Mouse (Mus musculus): ENCODE data around the gene Pla2g1b. TPM values are rescaled to one million over a fixed set of nuclear protein-coding genes. Genes with fewer than 3 reads are reported as not detected.

The Pla2g1b gene
- polyA plus RNA-seq, 1 experiment from 2014 or later: not detected

DNA sequence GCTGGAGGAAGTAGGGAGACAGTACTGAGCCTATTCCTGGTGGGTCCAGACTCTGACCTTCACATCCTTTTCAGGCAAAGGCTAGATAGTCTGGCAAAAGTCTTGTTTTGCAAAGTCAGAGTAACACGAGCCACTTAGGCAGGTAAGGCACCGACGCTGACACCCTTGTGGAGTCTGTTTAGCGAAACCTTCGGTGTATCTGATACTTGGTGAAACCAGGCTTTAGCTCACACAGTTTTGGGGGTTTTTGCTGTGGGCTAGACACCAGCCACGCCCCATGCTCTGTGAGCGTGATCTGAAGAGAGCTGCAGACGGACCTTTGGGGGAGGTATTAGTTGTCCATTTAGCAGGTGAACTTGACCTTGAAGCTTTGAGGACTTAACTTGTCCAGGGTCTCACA lies 32.9 kb upstream of the Pla2g1b start:
- 80% methylated on average over 8 of the region's 8 CpGs for WGBS
- H3K9me3 ChIP-seq (ENCODE audit: control insufficient read depth, low read length): no peaks in the 10 kb centered on the region
- H3K27me3 ChIP-seq (ENCODE audit: control insufficient read depth, insufficient read depth, low read length): no peaks in the 10 kb centered on the region
- no peak for DNase-seq (ENCODE audit: low spot score)
- H3K9ac ChIP-seq (ENCODE audit: low read length): peak overlapping the region; percentile 100; the same call in 1 of the 2 replicates
- ATAC-seq (ENCODE audit: insufficient read depth, low FRiP score, low TSS enrichment): no peak
- H3K4me1 ChIP-seq (ENCODE audit: control insufficient read depth, insufficient read depth, low read length): peaks cover 63% of the 10 kb centered on the region
- peak overlapping the region; percentile 97 for H3K4me2 ChIP-seq (ENCODE audit: low read depth)
- peak overlapping the region; percentile 100 for H3K27ac ChIP-seq (ENCODE audit: low read depth, low read length)
- peak overlapping the region; percentile 100 for H3K4me3 ChIP-seq (ENCODE audit: low read depth, low read length)
- no peaks in the 10 kb centered on the region; the same call in none of the 2 replicates for H3K36me3 ChIP-seq (ENCODE audit: control insufficient read depth, insufficient read depth, low read length)

DNA sequence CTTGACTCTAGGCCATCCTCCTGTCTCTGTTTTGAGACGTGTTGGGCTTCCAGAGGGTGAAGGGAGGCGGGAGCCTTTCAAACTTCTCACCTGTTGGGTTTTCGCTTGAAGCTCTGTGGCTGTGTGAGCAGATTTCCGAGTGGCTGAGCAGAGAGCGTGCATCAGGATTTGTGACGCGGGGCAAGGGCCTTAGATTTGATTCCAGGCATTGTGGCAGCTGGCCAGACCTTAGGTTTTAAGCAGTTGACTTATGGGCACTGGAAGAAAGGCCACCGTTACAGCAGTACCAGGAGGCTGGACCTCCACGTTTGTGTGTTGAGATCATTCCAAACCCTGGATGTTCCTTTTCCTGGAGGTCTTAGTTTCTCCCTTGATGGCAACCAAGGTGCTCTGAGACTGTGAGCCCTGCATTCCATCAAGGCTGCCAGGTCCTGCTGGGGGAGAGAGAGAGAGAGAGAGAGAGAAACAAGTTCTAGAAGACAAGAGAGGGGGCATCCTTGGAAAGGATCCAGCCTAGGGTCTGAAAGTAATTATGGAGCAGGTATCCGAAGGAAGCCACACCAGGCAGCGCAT lies 31.7 kb upstream of the Pla2g1b start:
- ATAC-seq (ENCODE audit: insufficient read depth, low FRiP score, low TSS enrichment) (no peak), DNase-seq (ENCODE audit: low spot score) (no peak)
- Histone ChIP-seq H3K27ac (ENCODE audit: low read depth, low read length) (peak overlapping the region; percentile 100), H3K4me2 (ENCODE audit: low read depth) (peak overlapping the region; percentile 97), H3K9me3 (ENCODE audit: control insufficient read depth, low read length) (no peaks in the 10 kb centered on the region), H3K27me3 (ENCODE audit: control insufficient read depth, insufficient read depth, low read length) (no peaks in the 10 kb centered on the region), H3K4me1 (ENCODE audit: control insufficient read depth, insufficient read depth, low read length) (peaks cover 67% of the 10 kb centered on the region), H3K9ac (ENCODE audit: low read length) (peak overlapping the region; percentile 78), H3K36me3 (ENCODE audit: control insufficient read depth, insufficient read depth, low read length) (peaks cover 6% of the 10 kb centered on the region), H3K4me3 (ENCODE audit: low read depth, low read length) (peak overlapping the region; percentile 34)
- WGBS: 38% methylated on average over 11 of the region's 11 CpGs

DNA sequence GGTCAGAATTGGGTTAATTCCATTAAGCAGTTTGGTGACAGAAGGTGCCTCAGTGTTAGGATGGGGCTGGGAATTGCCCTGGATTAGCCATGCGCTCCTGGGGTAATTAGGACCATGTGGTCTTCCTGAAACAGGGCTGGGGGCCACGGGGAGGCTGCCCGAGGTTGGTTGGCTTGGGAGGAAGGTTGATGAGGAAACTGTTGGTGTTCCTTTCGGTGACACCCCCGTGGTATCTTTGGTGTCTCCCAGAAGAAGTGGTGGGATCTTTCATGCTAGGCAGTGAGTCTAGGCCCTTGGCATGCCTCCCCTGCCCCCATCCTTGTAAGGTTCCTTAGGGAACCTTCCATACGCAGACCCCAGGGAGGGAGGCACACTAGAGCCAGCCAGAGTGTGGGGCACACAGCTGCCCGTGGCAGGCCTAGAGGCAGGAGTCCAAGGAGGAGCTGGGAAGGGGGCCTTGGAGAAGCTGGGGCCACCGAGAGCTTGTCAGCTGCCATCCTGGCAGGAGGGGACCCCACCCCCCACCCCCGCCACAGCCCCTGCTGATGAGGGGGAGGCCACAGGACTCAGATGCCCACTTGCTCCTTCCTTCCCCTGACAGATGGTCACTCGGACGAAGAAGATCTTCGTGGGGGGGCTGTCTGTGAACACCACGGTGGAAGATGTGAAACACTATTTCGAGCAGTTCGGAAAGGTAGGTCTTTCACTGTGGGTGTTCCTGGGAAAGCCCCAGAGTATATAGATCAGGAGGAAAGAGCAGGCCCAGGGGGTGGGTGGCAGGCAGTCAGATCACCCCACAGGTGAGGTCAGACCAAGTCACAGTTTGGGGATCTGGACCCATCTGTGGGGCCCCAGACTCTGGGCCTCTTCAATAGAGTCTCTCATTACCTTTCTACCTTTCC lies 31.0 kb upstream of the Pla2g1b start:
- Histone ChIP-seq H3K36me3 (ENCODE audit: control insufficient read depth, insufficient read depth, low read length) (peaks cover 8% of the 10 kb centered on the region), H3K4me1 (ENCODE audit: control insufficient read depth, insufficient read depth, low read length) (peaks cover 67% of the 10 kb centered on the region), H3K9ac (ENCODE audit: low read length) (peak overlapping the region; percentile 78), H3K9me3 (ENCODE audit: control insufficient read depth, low read length) (no peaks in the 10 kb centered on the region), H3K4me2 (ENCODE audit: low read depth) (peak overlapping the region; percentile 97), H3K27ac (ENCODE audit: low read depth, low read length) (peak overlapping the region; percentile 100), H3K4me3 (ENCODE audit: low read depth, low read length) (peak overlapping the region; percentile 34), H3K27me3 (ENCODE audit: control insufficient read depth, insufficient read depth, low read length) (no peaks in the 10 kb centered on the region)
- ATAC-seq (ENCODE audit: insufficient read depth, low FRiP score, low TSS enrichment): no peak
- DNase-seq (ENCODE audit: low spot score): peak; percentile 54
- WGBS: 21% methylated on average over 15 of the region's 15 CpGs

DNA sequence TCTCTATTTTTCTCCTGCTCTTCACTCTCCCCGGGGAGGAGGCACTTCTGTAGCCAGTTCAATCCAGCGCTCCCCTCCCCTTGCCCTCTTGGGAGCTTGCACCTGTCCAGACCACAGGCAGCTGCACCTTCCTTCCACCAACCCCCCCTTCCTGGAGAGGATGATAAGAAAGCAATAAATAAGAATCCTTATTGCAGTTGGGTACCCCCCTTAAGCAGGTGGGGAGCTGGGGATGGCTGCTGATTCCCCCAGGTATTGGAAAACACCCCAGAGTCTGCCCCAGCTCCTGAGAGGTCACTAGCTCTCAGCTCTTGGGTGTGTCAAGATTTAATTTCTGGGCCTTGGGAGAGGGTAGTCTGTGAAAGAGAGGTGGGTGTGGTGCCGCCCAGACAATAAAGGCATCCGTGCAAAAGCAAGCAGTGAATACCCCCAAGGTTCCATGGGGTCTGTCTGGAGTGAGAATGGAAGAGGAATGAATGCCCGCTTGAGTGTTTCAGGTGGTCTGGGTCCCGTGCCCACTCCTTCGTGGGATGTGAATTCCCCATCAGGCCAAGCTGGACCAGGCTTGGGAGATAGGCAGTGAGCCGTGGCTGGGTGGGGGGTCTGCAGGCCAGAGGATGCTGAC lies 30.2 kb upstream of the Pla2g1b start:
- Histone ChIP-seq H3K9ac (ENCODE audit: low read length) (peak overlapping the region; percentile 78), H3K36me3 (ENCODE audit: control insufficient read depth, insufficient read depth, low read length) (peaks cover 8% of the 10 kb centered on the region), H3K27me3 (ENCODE audit: control insufficient read depth, insufficient read depth, low read length) (no peaks in the 10 kb centered on the region), H3K9me3 (ENCODE audit: control insufficient read depth, low read length) (no peaks in the 10 kb centered on the region), H3K4me3 (ENCODE audit: low read depth, low read length) (peak overlapping the region; percentile 34), H3K4me2 (ENCODE audit: low read depth) (peak overlapping the region; percentile 97), H3K4me1 (ENCODE audit: control insufficient read depth, insufficient read depth, low read length) (peaks cover 67% of the 10 kb centered on the region), H3K27ac (ENCODE audit: low read depth, low read length) (peak overlapping the region; percentile 100)
- DNase-seq (ENCODE audit: low spot score): no peak
- ATAC-seq (ENCODE audit: insufficient read depth, low FRiP score, low TSS enrichment): no peak; the same call in 1 of the 2 replicates
- WGBS: 15% methylated on average over 8 of the region's 8 CpGs

DNA sequence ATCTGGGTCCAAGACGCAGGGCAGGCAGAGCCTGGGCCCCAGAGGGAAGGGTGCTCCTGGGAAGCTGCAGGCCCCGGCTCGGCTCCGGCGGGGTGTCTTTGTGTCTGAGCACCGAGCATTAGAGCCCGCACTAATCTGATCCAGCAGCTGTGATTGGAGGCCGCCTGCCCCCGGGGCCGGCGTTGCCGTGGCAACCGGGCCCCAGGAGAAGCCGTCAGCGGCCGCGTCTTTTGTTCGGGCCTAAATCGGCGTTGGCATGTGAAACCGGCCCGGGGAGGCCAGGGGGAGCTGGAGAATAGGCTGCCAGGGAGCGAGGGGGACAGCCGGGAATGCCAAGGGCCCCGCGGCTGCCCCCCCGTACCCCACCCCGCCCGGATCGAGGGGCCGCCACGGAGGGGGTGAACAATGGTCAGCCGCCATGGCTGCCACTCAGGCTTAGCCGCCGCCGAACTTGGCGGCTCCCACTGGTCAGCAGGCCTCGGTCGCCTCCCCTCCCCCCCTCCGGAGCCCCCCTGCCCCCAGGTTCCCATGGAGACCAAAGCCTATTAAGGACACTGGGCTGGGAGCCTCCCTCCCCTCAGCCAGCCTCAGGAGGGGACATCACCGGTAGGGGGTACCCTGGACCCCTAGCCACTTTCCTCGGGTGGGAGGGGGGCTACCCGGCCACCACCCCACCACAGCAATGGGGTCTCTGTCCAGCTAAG lies 29.5 kb upstream of the Pla2g1b start:
- H3K36me3 ChIP-seq (ENCODE audit: control insufficient read depth, insufficient read depth, low read length): peaks cover 8% of the 10 kb centered on the region

DNA sequence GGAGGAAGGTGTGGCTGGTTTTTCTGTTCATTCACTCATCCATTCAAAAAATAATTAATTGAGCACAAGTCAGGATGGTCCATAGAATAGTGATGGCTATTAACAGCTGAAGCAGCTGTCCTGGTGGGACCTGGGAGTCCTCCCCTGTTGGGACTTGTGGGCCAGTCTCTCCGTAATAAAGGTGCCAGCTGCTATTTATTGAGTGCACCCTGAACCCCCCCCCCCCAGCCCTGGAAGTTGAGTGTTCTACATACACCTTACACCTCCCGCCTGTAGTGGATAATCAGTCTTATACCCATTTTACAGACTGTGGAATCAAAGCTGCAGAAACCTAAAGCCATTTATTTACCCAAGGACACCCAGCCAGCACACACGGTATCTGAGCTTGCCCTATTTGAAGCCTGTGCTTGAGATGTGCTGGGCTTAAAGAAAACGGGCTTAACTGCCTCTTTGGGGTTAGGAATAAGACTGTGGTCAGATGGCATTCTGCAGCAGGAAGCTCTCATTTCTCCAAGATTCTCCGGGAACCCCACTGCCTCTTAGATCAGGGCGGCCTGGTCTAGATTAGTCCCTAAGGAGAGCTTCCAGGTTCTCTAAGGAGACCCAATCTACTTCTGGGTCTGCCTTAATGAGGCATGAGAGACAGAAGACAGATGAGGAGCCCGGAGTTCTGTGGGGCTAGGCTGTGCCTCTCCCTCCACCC lies 28.7 kb upstream of the Pla2g1b start:
- Histone ChIP-seq H3K27ac (ENCODE audit: low read depth, low read length) (peak overlapping the region; percentile 100), H3K4me1 (ENCODE audit: control insufficient read depth, insufficient read depth, low read length) (peaks cover 62% of the 10 kb centered on the region), H3K9ac (ENCODE audit: low read length) (peak overlapping the region; percentile 78), H3K9me3 (ENCODE audit: control insufficient read depth, low read length) (no peaks in the 10 kb centered on the region), H3K4me2 (ENCODE audit: low read depth) (peak overlapping the region; percentile 97), H3K4me3 (ENCODE audit: low read depth, low read length) (peak overlapping the region; percentile 34), H3K27me3 (ENCODE audit: control insufficient read depth, insufficient read depth, low read length) (no peaks in the 10 kb centered on the region), H3K36me3 (ENCODE audit: control insufficient read depth, insufficient read depth, low read length) (peaks cover 13% of the 10 kb centered on the region)
- 28% methylated on average over 7 of the region's 7 CpGs for WGBS
- DNase-seq (ENCODE audit: low spot score) (peak; percentile 46), ATAC-seq (ENCODE audit: insufficient read depth, low FRiP score, low TSS enrichment) (peak; percentile 25; the same call in 1 of the 2 replicates)

More for the DNA sequence above, 29.5 kb upstream of the Pla2g1b start:
- 0% methylated on average over 36 of the region's 43 CpGs for WGBS
- H3K27ac ChIP-seq (ENCODE audit: low read depth, low read length): peak overlapping the region; percentile 100
- peak; percentile 98 for DNase-seq (ENCODE audit: low spot score)
- peak overlapping the region; percentile 34 for H3K4me3 ChIP-seq (ENCODE audit: low read depth, low read length)
- peaks cover 67% of the 10 kb centered on the region for H3K4me1 ChIP-seq (ENCODE audit: control insufficient read depth, insufficient read depth, low read length)
- H3K27me3 ChIP-seq (ENCODE audit: control insufficient read depth, insufficient read depth, low read length): no peaks in the 10 kb centered on the region
- peak overlapping the region; percentile 78 for H3K9ac ChIP-seq (ENCODE audit: low read length)
- peak overlapping the region; percentile 97 for H3K4me2 ChIP-seq (ENCODE audit: low read depth)
- peak; percentile 89 for ATAC-seq (ENCODE audit: insufficient read depth, low FRiP score, low TSS enrichment)
- H3K9me3 ChIP-seq (ENCODE audit: control insufficient read depth, low read length): no peaks in the 10 kb centered on the region

DNA sequence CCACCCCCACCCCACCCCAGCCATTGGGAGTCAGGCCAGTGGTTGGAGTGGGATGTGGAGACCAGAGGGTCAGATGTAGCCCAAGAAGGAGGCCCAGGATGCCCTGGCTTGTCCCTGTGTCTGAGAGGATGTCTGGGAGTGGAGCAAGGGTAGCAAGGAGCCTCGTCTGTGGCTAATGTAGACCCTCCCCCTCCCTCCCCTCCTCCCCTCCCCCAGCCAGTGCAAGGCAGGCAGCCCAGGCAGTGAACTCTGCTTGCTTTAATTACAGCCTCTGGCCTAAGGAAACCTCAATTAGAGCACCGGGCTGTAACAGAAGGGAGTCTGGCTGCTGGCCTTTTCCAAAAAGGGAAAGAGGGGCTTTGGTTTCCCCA lies 28.1 kb upstream of the Pla2g1b start:
- peak overlapping the region; percentile 100 for H3K27ac ChIP-seq (ENCODE audit: low read depth, low read length)
- no peaks in the 10 kb centered on the region for H3K27me3 ChIP-seq (ENCODE audit: control insufficient read depth, insufficient read depth, low read length)
- no peaks in the 10 kb centered on the region for H3K9me3 ChIP-seq (ENCODE audit: control insufficient read depth, low read length)
- H3K4me2 ChIP-seq (ENCODE audit: low read depth): peak overlapping the region; percentile 97
- peaks cover 58% of the 10 kb centered on the region for H3K4me1 ChIP-seq (ENCODE audit: control insufficient read depth, insufficient read depth, low read length)
- ATAC-seq (ENCODE audit: insufficient read depth, low FRiP score, low TSS enrichment): no peak
- peak overlapping the region; percentile 13; the same call in 1 of the 2 replicates for H3K4me3 ChIP-seq (ENCODE audit: low read depth, low read length)
- DNase-seq (ENCODE audit: low spot score): peak; percentile 71
- peaks cover 14% of the 10 kb centered on the region for H3K36me3 ChIP-seq (ENCODE audit: control insufficient read depth, insufficient read depth, low read length)
- WGBS: 15% methylated on average over 2 of the region's 2 CpGs
- peak overlapping the region; percentile 49 for H3K9ac ChIP-seq (ENCODE audit: low read length)

DNA sequence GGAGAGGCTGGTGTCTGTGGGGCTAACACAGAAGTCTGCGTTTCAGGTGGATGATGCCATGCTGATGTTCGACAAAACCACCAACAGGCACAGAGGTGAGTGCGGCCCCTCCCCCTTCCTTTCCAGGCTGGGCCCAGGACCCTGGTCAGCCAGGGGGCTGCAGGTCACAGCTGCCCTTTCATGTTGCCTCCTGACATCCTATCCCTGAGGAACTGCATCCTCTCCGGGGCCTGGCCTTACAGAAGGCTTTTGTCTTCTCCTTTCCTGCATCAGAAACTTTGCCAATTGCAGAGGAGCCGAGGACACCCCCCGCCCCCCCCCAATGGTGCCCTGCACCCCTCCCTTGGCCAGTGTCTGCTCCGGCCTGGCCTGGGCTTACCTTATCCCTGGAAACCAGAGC lies 27.4 kb upstream of the Pla2g1b start:
- H3K4me3 ChIP-seq (ENCODE audit: low read depth, low read length): no peak overlapping the region; the same call in 1 of the 2 replicates
- H3K27ac ChIP-seq (ENCODE audit: low read depth, low read length): peak overlapping the region; percentile 100
- peak overlapping the region; percentile 97 for H3K4me2 ChIP-seq (ENCODE audit: low read depth)
- ATAC-seq (ENCODE audit: insufficient read depth, low FRiP score, low TSS enrichment): no peak
- peak overlapping the region; percentile 41 for H3K9ac ChIP-seq (ENCODE audit: low read length)
- H3K36me3 ChIP-seq (ENCODE audit: control insufficient read depth, insufficient read depth, low read length): peaks cover 19% of the 10 kb centered on the region
- no peaks in the 10 kb centered on the region for H3K27me3 ChIP-seq (ENCODE audit: control insufficient read depth, insufficient read depth, low read length)
- no peaks in the 10 kb centered on the region for H3K9me3 ChIP-seq (ENCODE audit: control insufficient read depth, low read length)
- H3K4me1 ChIP-seq (ENCODE audit: control insufficient read depth, insufficient read depth, low read length): peaks cover 51% of the 10 kb centered on the region
- 40% methylated on average over 7 of the region's 7 CpGs for WGBS
- DNase-seq (ENCODE audit: low spot score): no peak

All from neural tube, embryonic 11.5 days (tissue).